Mouse (Mus musculus) liver, embryonic 12.5 days (tissue): ENCODE measurements around the gene Arid3a. TPM values are rescaled to one million over a fixed set of nuclear protein-coding genes. Genes with fewer than 3 reads are reported as not detected.
A peak's percentile ranks its signal among the peaks of the same experiment; 100 is the strongest.
"Not testable (repeated sequence)": the region's sequence is repeated elsewhere in the genome, so short reads cannot be mapped to it uniquely, and the experiment has no call there.

ENCODE experiments used
- ATAC-seq: fragments of 200-750 bp; cut with Nextera tagmentation; 2 replicates; pipeline ENCODE4 v1.8.0; 2017; ENCODE audit warnings: moderate number of reproducible peaks, mild to moderate bottlenecking, moderate library complexity
- H3K27ac ChIP-seq: fragments of 300-500 bp; sonication (generic); 2 replicates; pipeline ENCODE4 v1.5.1; 2016; ENCODE audit warnings: mild to moderate bottlenecking
- H3K27me3 ChIP-seq: fragments of 300-500 bp; sonication (generic); replicated peaks from 2 replicates; pipeline ENCODE4 v1.6.1; 2016; ENCODE audit warnings: mild to moderate bottlenecking, moderate library complexity
- H3K36me3 ChIP-seq: fragments of 300-500 bp; sonication (generic); 2 replicates; pipeline ENCODE4 v1.6.1; 2016; ENCODE audit warnings: mild to moderate bottlenecking, moderate library complexity
- H3K4me1 ChIP-seq: fragments of 300-500 bp; sonication (generic); 2 replicates; pipeline ENCODE4 v1.6.1; 2016
- H3K4me2 ChIP-seq: fragments of 300-500 bp; sonication (generic); 2 replicates; pipeline ENCODE4 v1.6.1; 2016; ENCODE audit warnings: mild to moderate bottlenecking, moderate library complexity
- H3K4me3 ChIP-seq: fragments of 300-500 bp; sonication (generic); 2 replicates; pipeline ENCODE4 v1.5.1; 2016; ENCODE audit warnings: mild to moderate bottlenecking, moderate library complexity
- H3K9ac ChIP-seq: fragments of 300-500 bp; sonication (generic); 2 replicates; pipeline ENCODE4 v1.6.1; 2016; ENCODE audit warnings: mild to moderate bottlenecking, moderate library complexity
- H3K9me3 ChIP-seq: fragments of 300-500 bp; sonication (generic); replicated peaks from 2 replicates; pipeline ENCODE4 v1.6.1; 2016; ENCODE audit warnings: mild to moderate bottlenecking, moderate library complexity
- WGBS: fragments of 180-500 bp; shearing (Covaris S2); methylation state at CpG from one replicate; pipeline ENCODE4 v1.1.7; 2016; ENCODE audit not compliant: insufficient replicate concordance; 5-methylcytosine and 5-hydroxymethylcytosine counted together
- polyA plus RNA-seq: library from polyadenylated mRNA; unstranded; fragments of >200 nt; fragmentation: Nextera tagmentation; extraction: Ambion mirVana; gene quantifications from 2 replicates; pipeline ENCODE4 v1.2.1, GENCODE M21; 2016

Arid3a gene
- polyA plus RNA-seq, 1 experiment from 2014 or later = 6.4 TPM

- WGBS = 72% methylated on average over 2 of the region's 2 CpGs
- Histone ChIP-seq H3K36me3 (0 out of 2 replicates have a peak, but pooled peaks cover 3% of the 10 kb centered on the region), H3K4me3 (no peak overlapping the region), H3K4me1 (no peaks in the 10 kb centered on the region), H3K9ac (no peak overlapping the region), H3K9me3 (no peaks in the 10 kb centered on the region), H3K27me3 (peaks cover 11% of the 10 kb centered on the region; the same call in 1 of the 2 replicates), H3K4me2 (no peak overlapping the region), H3K27ac (no peak overlapping the region)
- ATAC-seq = no peak
Observed at GRCm38 (mm10) chr10:79889386-79889785, 37.5 kb upstream of the Arid3a start.

- 42% methylated on average over 5 of the region's 5 CpGs for WGBS
- Histone ChIP-seq H3K9ac (no peak within 1 kb of the TSS), H3K27ac (no peak within 1 kb of the TSS), H3K9me3 (no peaks in the 10 kb centered on the region), H3K4me2 (no peak within 1 kb of the TSS), H3K27me3 (peaks cover 11% of the 10 kb centered on the region; the same call in 1 of the 2 replicates), H3K4me3 (no peak within 1 kb of the TSS), H3K36me3 (peaks cover 12% of the 10 kb centered on the region), H3K4me1 (no peaks in the 10 kb centered on the region)
- ATAC-seq = no peak
Observed at GRCm38 (mm10) chr10:79890670-79891069, 36.2 kb upstream of the Arid3a start, which contains the start of gene Cfd. TSS of gene Cfd (plus strand) at chr10:79890853.

GRCm38 (mm10) chr10:79892451-79893118 lies 34.3 kb upstream of the Arid3a start:
- WGBS = 40% methylated on average over 22 of the region's 22 CpGs
- H3K9me3 ChIP-seq, H3K9ac ChIP-seq, H3K4me1 ChIP-seq, H3K27ac ChIP-seq, H3K4me3 ChIP-seq, H3K4me2 ChIP-seq: not testable (repeated sequence)
- peak; percentile 55 for ATAC-seq
- H3K27me3 ChIP-seq = peaks cover 11% of the 10 kb centered on the region; the same call in 1 of the 2 replicates
- peaks cover 31% of the 10 kb centered on the region for H3K36me3 ChIP-seq

- no peak overlapping the region for H3K4me2 ChIP-seq
- 91% methylated on average over 16 of the region's 16 CpGs for WGBS
- no peaks in the 10 kb centered on the region; the same call in 1 of the 2 replicates for H3K27me3 ChIP-seq
- H3K4me1 ChIP-seq = peaks cover 10% of the 10 kb centered on the region
- H3K9ac ChIP-seq = no peak overlapping the region
- no peak overlapping the region for H3K27ac ChIP-seq
- H3K36me3 ChIP-seq = peaks cover 59% of the 10 kb centered on the region
- no peaks in the 10 kb centered on the region for H3K9me3 ChIP-seq
- ATAC-seq = no peak
- no peak overlapping the region for H3K4me3 ChIP-seq
Observed at GRCm38 (mm10) chr10:79896306-79896705, 30.5 kb upstream of the Arid3a start.

GRCm38 (mm10) chr10:79896814-79897213 lies 30.0 kb upstream of the Arid3a start:
- ATAC-seq = no peak
- H3K36me3 ChIP-seq = peaks cover 61% of the 10 kb centered on the region
- no peak overlapping the region for H3K9ac ChIP-seq
- H3K4me1 ChIP-seq = peaks cover 10% of the 10 kb centered on the region
- H3K4me2 ChIP-seq = no peak overlapping the region
- peak overlapping the region; percentile 3; the same call in 1 of the 2 replicates for H3K27ac ChIP-seq
- no peaks in the 10 kb centered on the region for H3K9me3 ChIP-seq
- 78% methylated on average over 13 of the region's 13 CpGs for WGBS
- H3K4me3 ChIP-seq = no peak overlapping the region
- no peaks in the 10 kb centered on the region for H3K27me3 ChIP-seq

GRCm38 (mm10) chr10:79897316-79898245 lies 29.3 kb upstream of the Arid3a start:
- H3K27ac ChIP-seq = peak overlapping the region; percentile 18; the same call in 1 of the 2 replicates
- ATAC-seq = peak; percentile 56
- no peaks in the 10 kb centered on the region for H3K9me3 ChIP-seq

GRCm38 (mm10) chr10:79900951-79901410 lies 25.9 kb upstream of the Arid3a start:
- Histone ChIP-seq H3K4me1 (peaks cover 10% of the 10 kb centered on the region), H3K27ac (no peak overlapping the region), H3K36me3 (peaks cover 84% of the 10 kb centered on the region), H3K4me3 (no peak overlapping the region), H3K9me3 (no peaks in the 10 kb centered on the region), H3K4me2 (no peak overlapping the region), H3K27me3 (no peaks in the 10 kb centered on the region), H3K9ac (no peak overlapping the region)
- WGBS = 74% methylated on average over 2 of the region's 2 CpGs
- no peak for ATAC-seq

More at GRCm38 (mm10) chr10:79897316-79898245, 29.3 kb upstream of the Arid3a start:
- H3K4me1 ChIP-seq = peaks cover 10% of the 10 kb centered on the region
- H3K4me3 ChIP-seq = no peak overlapping the region
- H3K9ac ChIP-seq = no peak overlapping the region
- 54% methylated on average over 20 of the region's 20 CpGs for WGBS
- H3K36me3 ChIP-seq = peaks cover 66% of the 10 kb centered on the region
- no peaks in the 10 kb centered on the region for H3K27me3 ChIP-seq
- H3K4me2 ChIP-seq = peak overlapping the region; percentile 31; the same call in 1 of the 2 replicates

GRCm38 (mm10) chr10:79906712-79907111 lies 20.1 kb upstream of the Arid3a start:
- H3K4me2 ChIP-seq = no peak overlapping the region
- peaks cover 66% of the 10 kb centered on the region for H3K36me3 ChIP-seq
- WGBS = 94% methylated on average over 9 of the region's 9 CpGs
- H3K9ac ChIP-seq = no peak overlapping the region
- H3K9me3 ChIP-seq = no peaks in the 10 kb centered on the region
- no peak overlapping the region for H3K27ac ChIP-seq
- H3K4me1 ChIP-seq = peaks cover 29% of the 10 kb centered on the region
- no peaks in the 10 kb centered on the region for H3K27me3 ChIP-seq
- ATAC-seq = no peak
- H3K4me3 ChIP-seq = no peak overlapping the region

- ATAC-seq = no peak
- 87% methylated on average over 10 of the region's 10 CpGs for WGBS
- Histone ChIP-seq H3K36me3 (peaks cover 69% of the 10 kb centered on the region), H3K4me3 (peak overlapping the region; percentile 84; the same call in 1 of the 2 replicates), H3K27me3 (no peaks in the 10 kb centered on the region), H3K27ac (no peak overlapping the region), H3K4me2 (peak overlapping the region; percentile 72), H3K9ac (no peak overlapping the region), H3K4me1 (peaks cover 36% of the 10 kb centered on the region), H3K9me3 (no peaks in the 10 kb centered on the region)
Observed at GRCm38 (mm10) chr10:79907415-79907814, 19.4 kb upstream of the Arid3a start.

- peak within 1 kb of the TSS; percentile 98 for H3K27ac ChIP-seq
- H3K9ac ChIP-seq = peak within 1 kb of the TSS; percentile 91
- peak; percentile 91 for ATAC-seq
- peak within 1 kb of the TSS; percentile 72 for H3K4me2 ChIP-seq
- H3K27me3 ChIP-seq = no peaks in the 10 kb centered on the region
- 3% methylated on average over 51 of the region's 52 CpGs for WGBS
- no peaks in the 10 kb centered on the region for H3K9me3 ChIP-seq
- peaks cover 68% of the 10 kb centered on the region for H3K36me3 ChIP-seq
- H3K4me1 ChIP-seq = peaks cover 46% of the 10 kb centered on the region
- peak within 1 kb of the TSS; percentile 84 for H3K4me3 ChIP-seq
Observed at GRCm38 (mm10) chr10:79908167-79909091, 18.4 kb upstream of the Arid3a start, which contains the start of gene Med16. TSS of gene Med16 (minus strand) at chr10:79908923.
